Comparison of ENCODE assay signal across 8 mouse cellular contexts in genomic region chr10:128919203-128919631, GRCm38 (mm10). TPM values are rescaled to one million over a fixed set of nuclear protein-coding genes. Genes with fewer than 3 reads are reported as not detected.
DNase-seq lines count a peak whose midpoint lies in the region; ATAC-seq and TF ChIP-seq lines count a peak whose summit lies in the region.

No protein-coding gene starts in this region.

- WGBS in forebrain, postnatal 0 days = 12% methylated on average over 6 of the region's 6 CpGs
- WGBS in forebrain, embryonic 14.5 days = 11% methylated on average over 6 of the region's 6 CpGs
- 41% methylated on average over 6 of the region's 6 CpGs for WGBS in olfactory bulb, adult 2 months

- H3K4me3 ChIP-seq in forebrain, postnatal 0 days (ENCODE audit: low read depth, low read length) = no peak overlapping the region
- no peak overlapping the region for H3K4me3 ChIP-seq in forebrain, embryonic 14.5 days (ENCODE audit: low read depth, low read length)
- no peak overlapping the region for H3K4me3 ChIP-seq in olfactory bulb, adult 2 months (ENCODE audit: insufficient read depth, low read depth, low read length)

- H3K4me2 ChIP-seq in forebrain, postnatal 0 days (ENCODE audit: low read depth) = no peak overlapping the region
- no peak overlapping the region for H3K4me2 ChIP-seq in forebrain, embryonic 14.5 days (ENCODE audit: low read length)

- intact Hi-C loops in heart, postnatal 10 days (cut with DNase I) = no loop called here

- H3K27ac ChIP-seq in forebrain, postnatal 0 days (ENCODE audit: low read depth, low read length) = peak overlapping the region; percentile 35; the same call in 1 of the 2 replicates
- no peak overlapping the region for H3K27ac ChIP-seq in forebrain, embryonic 14.5 days (ENCODE audit: low read depth, low read length)
- peak overlapping the region; percentile 15; the same call in 1 of the 2 replicates for H3K27ac ChIP-seq in olfactory bulb, adult 2 months (ENCODE audit: insufficient read depth, low read depth, low read length)

- TF ChIP-seq POLR2A in olfactory bulb, adult 2 months (IDR thresholded peaks at IDR 0.05; ENCODE audit: insufficient read depth, low read depth, low read length) = no peak

- no peaks in the 10 kb centered on the region for H3K27me3 ChIP-seq in forebrain, postnatal 0 days (ENCODE audit: insufficient read depth, low read length)
- H3K27me3 ChIP-seq in forebrain, embryonic 14.5 days (replicated peaks; ENCODE audit: control insufficient read depth, insufficient read depth, low read length) = no peaks in the 10 kb centered on the region

- no peak overlapping the region for H3K9ac ChIP-seq in forebrain, postnatal 0 days
- H3K9ac ChIP-seq in forebrain, embryonic 14.5 days (ENCODE audit: low read length) = no peak overlapping the region

- peaks cover 13% of the 10 kb centered on the region for H3K4me1 ChIP-seq in forebrain, postnatal 0 days (ENCODE audit: insufficient read depth)
- peaks cover 15% of the 10 kb centered on the region for H3K4me1 ChIP-seq in forebrain, embryonic 14.5 days (ENCODE audit: control insufficient read depth, insufficient read depth, low read length)
- H3K4me1 ChIP-seq in olfactory bulb, adult 2 months (ENCODE audit: control insufficient read depth, insufficient read depth, low read length) = peaks cover 24% of the 10 kb centered on the region

- no peak for TF ChIP-seq CTCF in forebrain, postnatal 0 days (IDR thresholded peaks at IDR 0.05; ENCODE audit: low read depth)
- no peak for TF ChIP-seq CTCF in olfactory bulb, adult 2 months (IDR thresholded peaks at IDR 0.05; ENCODE audit: insufficient read depth, low read depth, low read length)

- ATAC-seq in forebrain, postnatal 0 days = no peak
- no peak for ATAC-seq in forebrain, embryonic 14.5 days

- DNase-seq in forebrain, postnatal 0 days = no peak
- DNase-seq in forebrain, embryonic 14.5 days (ENCODE audit: low spot score) = no peak
- peak; percentile 66 for DNase-seq in NIH3T3 (ENCODE audit: low read depth)
- DNase-seq in heart, postnatal 10 days = peak; percentile 59 to 60
- peak; percentile 59 to 76 for DNase-seq in kidney, postnatal 4 days
- DNase-seq in embryo, embryonic 9.5 days (ENCODE audit: extremely low spot score) = no peak
- DNase-seq in frontal cortex, postnatal 10 days (ENCODE audit: low spot score in 2 of 2) = no peak

- H3K36me3 ChIP-seq in forebrain, postnatal 0 days (ENCODE audit: insufficient read depth) = 0 out of 2 replicates have a peak, but pooled peaks cover 7% of the 10 kb centered on the region
- H3K36me3 ChIP-seq in forebrain, embryonic 14.5 days (ENCODE audit: control insufficient read depth, insufficient read depth, low read length) = peaks cover 13% of the 10 kb centered on the region; the same call in 1 of the 2 replicates

- no peaks in the 10 kb centered on the region for H3K9me3 ChIP-seq in forebrain, postnatal 0 days (ENCODE audit: low read length)
- H3K9me3 ChIP-seq in forebrain, embryonic 14.5 days (replicated peaks; ENCODE audit: control insufficient read depth, low read length) = no peaks in the 10 kb centered on the region

RNA-seq across cellular contexts. Expression of gene Rdh5, which starts 3.5 kb away (rescaled TPM):
- total RNA-seq in forebrain, postnatal 0 days (2014; rRNA removed) = 4.1 and 5.8 TPM in 2 replicates
- polyA plus RNA-seq in forebrain, postnatal 0 days (2015; fragmentation: Nextera tagmentation; extraction: Ambion mirVana) = 6.9 and 10.2 TPM in 2 replicates
- polyA plus RNA-seq in forebrain, embryonic 14.5 days (2014; fragmentation: Nextera tagmentation; extraction: Ambion mirVana) = 8.8 and 9.9 TPM in 2 replicates
- total RNA-seq in heart, postnatal 10 days (2021) = 1 to 10 TPM; 5.9 to 9.7 TPM
- not detected in 2 replicates for polyA plus RNA-seq in olfactory bulb, adult 2 months (2012; ENCODE audit: insufficient read depth, insufficient read length, low replicate concordance, missing spikeins)

RNA-seq across cellular contexts. Expression of gene Bloc1s1, which starts 4.6 kb away (rescaled TPM):
- total RNA-seq in forebrain, postnatal 0 days (2014; rRNA removed) = 120 and 149 TPM in 2 replicates
- 246 and 305 TPM in 2 replicates for polyA plus RNA-seq in forebrain, postnatal 0 days (2015; fragmentation: Nextera tagmentation; extraction: Ambion mirVana)
- polyA plus RNA-seq in forebrain, embryonic 14.5 days (2014; fragmentation: Nextera tagmentation; extraction: Ambion mirVana) = 244 and 295 TPM in 2 replicates
- total RNA-seq in heart, postnatal 10 days (2021) = 100 to 1,000 TPM; 188 to 198 TPM
- polyA plus RNA-seq in olfactory bulb, adult 2 months (2012; ENCODE audit: insufficient read depth, insufficient read length, low replicate concordance, missing spikeins) = not detected in 2 replicates

RNA-seq across cellular contexts. Expression of gene Itga7, which starts 14.4 kb away (rescaled TPM):
- 7.7 and 12.7 TPM in 2 replicates for total RNA-seq in forebrain, postnatal 0 days (2014; rRNA removed)
- polyA plus RNA-seq in forebrain, postnatal 0 days (2015; fragmentation: Nextera tagmentation; extraction: Ambion mirVana) = 5.8 and 7.7 TPM in 2 replicates
- 1.3 and 1.8 TPM in 2 replicates for polyA plus RNA-seq in forebrain, embryonic 14.5 days (2014; fragmentation: Nextera tagmentation; extraction: Ambion mirVana)
- 100 to 1,000 TPM; 125 to 136 TPM for total RNA-seq in heart, postnatal 10 days (2021)
- not detected in 2 replicates for polyA plus RNA-seq in olfactory bulb, adult 2 months (2012; ENCODE audit: insufficient read depth, insufficient read length, low replicate concordance, missing spikeins)

RNA-seq across cellular contexts. Expression of gene Cd63, which starts 18.4 kb away (rescaled TPM):
- 11.7 and 25.2 TPM in 2 replicates for total RNA-seq in forebrain, postnatal 0 days (2014; rRNA removed)
- polyA plus RNA-seq in forebrain, postnatal 0 days (2015; fragmentation: Nextera tagmentation; extraction: Ambion mirVana) = 168 and 188 TPM in 2 replicates
- polyA plus RNA-seq in forebrain, embryonic 14.5 days (2014; fragmentation: Nextera tagmentation; extraction: Ambion mirVana) = 122 and 126 TPM in 2 replicates
- 100 to 1,000 TPM; 203 to 239 TPM for total RNA-seq in heart, postnatal 10 days (2021)
- polyA plus RNA-seq in olfactory bulb, adult 2 months (2012; ENCODE audit: insufficient read depth, insufficient read length, low replicate concordance, missing spikeins) = not detected in 2 replicates

RNA-seq across cellular contexts. Expression of gene Gdf11, which starts 27.7 kb away (rescaled TPM):
- total RNA-seq in forebrain, postnatal 0 days (2014; rRNA removed) = 15.7 and 19.1 TPM in 2 replicates
- 4.3 and 6.7 TPM in 2 replicates for polyA plus RNA-seq in forebrain, postnatal 0 days (2015; fragmentation: Nextera tagmentation; extraction: Ambion mirVana)
- polyA plus RNA-seq in forebrain, embryonic 14.5 days (2014; fragmentation: Nextera tagmentation; extraction: Ambion mirVana) = 6.0 and 6.3 TPM in 2 replicates
- 1 to 10 TPM; 3.1 to 4.0 TPM for total RNA-seq in heart, postnatal 10 days (2021)
- not detected in 2 replicates for polyA plus RNA-seq in olfactory bulb, adult 2 months (2012; ENCODE audit: insufficient read depth, insufficient read length, low replicate concordance, missing spikeins)

Comparison
In these comparisons a context has a peak if more than half of its experiments do, and no peak if none do; other contexts are left out.
1. DNase-seq: peak in NIH3T3 (single experiment), heart, postnatal 10 days (2 of 2) and kidney, postnatal 4 days (2 of 2); none in forebrain, postnatal 0 days (single experiment), forebrain, embryonic 14.5 days (single experiment), embryo, embryonic 9.5 days (single experiment) and frontal cortex, postnatal 10 days (0 of 2).
2. RNA of gene Bloc1s1, which starts 4.6 kb away (polyA plus RNA-seq): 244 to 295 TPM in forebrain, embryonic 14.5 days and 246 to 305 TPM in forebrain, postnatal 0 days; not detected in olfactory bulb, adult 2 months; every median in the first group is over 100 times any median in the second.